Mouse (Mus musculus) CH12.LX (cell line): Measurements from ENCODE around the gene Itsn1.

Experiments
- BHLHE40 ChIP-seq: IDR thresholded peaks from 2 replicates; pipeline ENCODE4 v1.6.1; 2011; ENCODE audit warnings: mild to moderate bottlenecking, low read depth, low read length, improper control_type of control experiment
- CHD2 ChIP-seq: IDR thresholded peaks from 2 replicates; pipeline ENCODE4 v1.6.1; 2011; ENCODE audit warnings: low read length, improper control_type of control experiment
- CTCF ChIP-seq, 2 experiments: IDR thresholded peaks in 1 of 2; conservative IDR thresholded peaks in 1 of 2; 2 replicates each; pipeline ENCODE4 v1.5.1; 2011 to 2012; ENCODE audit warnings: low read depth in 2 of 2, low read length in 2 of 2, improper control_type of control experiment in 1 of 2, inconsistent platforms in 1 of 2, mild to moderate bottlenecking in 1 of 2, moderate library complexity in 1 of 2
- ELF1 ChIP-seq: IDR thresholded peaks from 2 replicates; pipeline ENCODE4 v1.6.1; 2014; ENCODE audit warnings: low read depth, mild to moderate bottlenecking, inconsistent platforms, low read length, improper control_type of control experiment
- EP300 ChIP-seq: IDR thresholded peaks from 2 replicates; pipeline ENCODE4 v1.6.1; 2011; ENCODE audit warnings: low read length, improper control_type of control experiment
- JUN ChIP-seq: IDR thresholded peaks from 2 replicates; pipeline ENCODE4 v1.6.1; 2011; ENCODE audit warnings: low read depth, mild to moderate bottlenecking, low read length, improper control_type of control experiment, moderate library complexity; ENCODE audit not compliant: insufficient read depth
- JUND ChIP-seq: conservative IDR thresholded peaks from 2 replicates; pipeline ENCODE4 v1.6.1; 2011; ENCODE audit warnings: low read depth, low read length, improper control_type of control experiment
- KAT2A ChIP-seq: IDR thresholded peaks from 2 replicates; pipeline ENCODE4 v1.6.1; 2012; ENCODE audit warnings: low read length, improper control_type of control experiment, inconsistent platforms; ENCODE audit not compliant: insufficient replicate concordance
- POLR2A ChIP-seq: IDR thresholded peaks from 2 replicates; pipeline ENCODE4 v1.6.1; 2011; ENCODE audit warnings: low read depth, mild to moderate bottlenecking, improper control_type of control experiment, low read length
- ZC3H11A ChIP-seq: IDR thresholded peaks from 2 replicates; pipeline ENCODE4 v1.6.1; 2012; ENCODE audit warnings: low read depth, mild to moderate bottlenecking, inconsistent platforms, low read length, improper control_type of control experiment
- ZKSCAN1 ChIP-seq: IDR thresholded peaks from 2 replicates; pipeline ENCODE4 v1.6.1; 2012; ENCODE audit warnings: low read depth, inconsistent platforms, low read length, improper control_type of control experiment, borderline replicate concordance

GRCm38 (mm10) chr16:91732816-91733215, 3.7 kb downstream of the Itsn1 start:
- TF ChIP-seq CTCF (conservative IDR thresholded peaks at IDR 0.05 in 1 of 2, IDR thresholded peaks at IDR 0.05 in 1 of 2; ENCODE audit: low read depth in 2 of 2, low read length in 2 of 2) (no peak), BHLHE40 (0 out of 2 replicates have a peak, but pooled peaks have one; percentile 25), ELF1 (no peak), POLR2A (no peak), KAT2A (no peak), CHD2 (no peak), EP300 (no peak), JUND (no peak), ZC3H11A (no peak), JUN (no peak), ZKSCAN1 (peak; percentile 68)
